Mouse (Mus musculus) olfactory bulb, adult 2 months (tissue): ENCODE measurements at regions not wholly inside any gene's neighbourhood (a gene's known extent, or its start where the extent isn't known, plus 50 kb on each side); places are given as distances from the start of the nearest gene placed in this dataset.

Source experiments
- CTCF ChIP-seq: fragments of 200-500 bp; IDR thresholded peaks from 2 replicates; pipeline ENCODE4 v1.5.1; 2012; ENCODE audit warnings: low read depth, mild to moderate bottlenecking, low read length, moderate library complexity; ENCODE audit not compliant: insufficient read depth
- POLR2A ChIP-seq: fragments of 200-500 bp; IDR thresholded peaks from 2 replicates; pipeline ENCODE4 v1.6.1; 2012; ENCODE audit warnings: mild to moderate bottlenecking, low read depth, low read length, moderate library complexity; ENCODE audit not compliant: insufficient read depth

- TF ChIP-seq POLR2A = no peak
- no peak for TF ChIP-seq CTCF
These were observed 287.2 kb upstream of the Btbd3 start for GRCm38 (mm10) chr2:137969156-137969555.
